In genomic region chr1:79710678-79711077, GRCm38 (mm10) we compare ENCODE assay signal across 11 mouse cellular contexts. TPM values are rescaled to one million over a fixed set of nuclear protein-coding genes. Genes with fewer than 3 reads are reported as not detected.
DNase-seq lines count a peak whose midpoint lies in the region; ATAC-seq and TF ChIP-seq lines count a peak whose summit lies in the region.
"Had no signal": no experiment of that assay in that cellular context is flagged by ENCODE, and none has a peak within 500 bp of the region (broad histone marks: within the 10 kb centered on the region; RNA-seq: fewer than 3 reads in every experiment).

No protein-coding gene starts in this region.

- no peak for TF ChIP-seq POLR2A in bone marrow, adult 2 months (IDR thresholded peaks at IDR 0.05; ENCODE audit: borderline replicate concordance, control insufficient read depth, low read depth, low read length)

- no peak for TF ChIP-seq CTCF in gastrocnemius, adult 2 months (IDR thresholded peaks at IDR 0.05)
- no peak for TF ChIP-seq CTCF in bone marrow, adult 2 months (IDR thresholded peaks at IDR 0.05; ENCODE audit: control insufficient read depth, insufficient read depth, low read length)
- TF ChIP-seq CTCF in forebrain, postnatal 0 days (IDR thresholded peaks at IDR 0.05; ENCODE audit: low read depth) = no peak

- peak overlapping the region; percentile 48 for H3K27ac ChIP-seq in gastrocnemius, adult 2 months
- H3K27ac ChIP-seq in bone marrow, adult 2 months (ENCODE audit: control insufficient read depth, insufficient read depth, low read depth, low read length, poor library complexity) = peak overlapping the region; percentile 42
- peak overlapping the region; percentile 40; the same call in 1 of the 2 replicates for H3K27ac ChIP-seq in forebrain, postnatal 0 days (ENCODE audit: low read depth, low read length)

- WGBS in bone marrow, adult 2 months = 5% methylated on average over 4 of the region's 4 CpGs
- WGBS in forebrain, postnatal 0 days = 17% methylated on average over 4 of the region's 4 CpGs

- H3K36me3 ChIP-seq in forebrain, postnatal 0 days (ENCODE audit: insufficient read depth) = peaks cover 47% of the 10 kb centered on the region

- H3K4me1 ChIP-seq in bone marrow, adult 2 months (ENCODE audit: control insufficient read depth, insufficient read depth, low read length) = peaks cover 4% of the 10 kb centered on the region
- H3K4me1 ChIP-seq in forebrain, postnatal 0 days (ENCODE audit: insufficient read depth) = 0 out of 2 replicates have a peak, but pooled peaks cover 5% of the 10 kb centered on the region

- no peak overlapping the region; the same call in 1 of the 2 replicates for H3K4me3 ChIP-seq in gastrocnemius, adult 2 months
- no peak overlapping the region for H3K4me3 ChIP-seq in bone marrow, adult 2 months (replicated peaks; ENCODE audit: control insufficient read depth, low read depth, low read length)
- H3K4me3 ChIP-seq in forebrain, postnatal 0 days (ENCODE audit: low read depth, low read length) = no peak overlapping the region

- no peaks in the 10 kb centered on the region for H3K27me3 ChIP-seq in forebrain, postnatal 0 days (ENCODE audit: insufficient read depth, low read length)

- no peaks in the 10 kb centered on the region for H3K9me3 ChIP-seq in forebrain, postnatal 0 days (ENCODE audit: low read length)

- H3K9ac ChIP-seq in forebrain, postnatal 0 days = no peak overlapping the region
- H3K9ac ChIP-seq: lung, embryonic 14.5 days had no signal

- intact Hi-C loops in gastrocnemius, adult 2 months (cut with DNase I) = loop anchor here (5.0 kb wide), 1 partner anchor 52 kb away; no protein-coding TSS in a partner anchor

- ATAC-seq in forebrain, postnatal 0 days = peak; percentile 83
- ATAC-seq in activated CD4-positive, CD25-positive, alpha-beta regulatory T cell, adult 4 months = no peak
- ATAC-seq: intestine, postnatal 0 days had no signal

- no peak overlapping the region for H3K4me2 ChIP-seq in forebrain, postnatal 0 days (ENCODE audit: low read depth)
- H3K4me2 ChIP-seq: lung, embryonic 14.5 days had no signal

- no peak for DNase-seq in gastrocnemius, adult 2 months
- DNase-seq in gastrocnemius, postnatal 4 days (ENCODE audit: low spot score in 2 of 2) = no peak
- DNase-seq in layer of hippocampus, adult 9-11 months = peak; percentile 33
- DNase-seq in layer of hippocampus, postnatal 25 days (ENCODE audit: extremely low spot score in 1 of 2, low spot score in 1 of 2) = no peak
- DNase-seq in forebrain, postnatal 0 days = peak; percentile 41
- DNase-seq in adrenal gland, adult (ENCODE audit: inconsistent age in 2 of 2, low spot score in 1 of 2) = no peak
- DNase-seq: cerebellum, postnatal 25 days had no signal

RNA-seq across cellular contexts. Expression of gene Ap1s3, which starts 38.9 kb away (rescaled TPM):
- not detected for total RNA-seq in gastrocnemius, adult 2 months (2021)
- under 1 TPM; 0.26 to 0.27 TPM for total RNA-seq in gastrocnemius, postnatal 4 days (2021)
- total RNA-seq in layer of hippocampus, postnatal 25 days (2021) = 1 to 10 TPM; 2.2 to 2.8 TPM
- polyA plus RNA-seq in bone marrow, adult 2 months (2011; ENCODE audit: insufficient read depth, insufficient read length, low replicate concordance, missing spikeins) = 1.6 TPM in 2 replicates
- 0.43 and 3.2 TPM in 2 replicates for total RNA-seq in forebrain, postnatal 0 days (2014; rRNA removed)
- 0.13 TPM in 1 of 2 replicates, not detected in the other for polyA plus RNA-seq in forebrain, postnatal 0 days (2015; fragmentation: Nextera tagmentation; extraction: Ambion mirVana)
- polyA plus RNA-seq in activated CD4-positive, CD25-positive, alpha-beta regulatory T cell, adult 4 months (2017; shearing (Covaris generic)) = 1 to 10 TPM; 2.6 to 3.5 TPM

Comparison
In these comparisons a context has a peak if more than half of its experiments do, and no peak if none do; other contexts are left out.
1. DNase-seq: peak in layer of hippocampus, adult 9-11 months (single experiment) and forebrain, postnatal 0 days (single experiment); none in gastrocnemius, adult 2 months (single experiment), gastrocnemius, postnatal 4 days (0 of 2), layer of hippocampus, postnatal 25 days (0 of 2) and adrenal gland, adult (0 of 2).
2. Peak in every context shown above with its lines, with median percentiles within 50 percentile points of each other: H3K27ac ChIP-seq.